Mouse (Mus musculus) forebrain, embryonic 16.5 days (tissue): ENCODE results near the gene Slc6a21. TPM values are rescaled to one million over a fixed set of nuclear protein-coding genes. Genes with fewer than 3 reads are reported as not detected.

Experiments
- ATAC-seq: fragments of 200-750 bp; cut with Nextera tagmentation; 2 replicates; pipeline ENCODE4 v1.8.0; 2017; ENCODE audit warnings: mild to moderate bottlenecking, moderate library complexity
- H3K27ac ChIP-seq: fragments of 300-500 bp; sonication (generic); 2 replicates; pipeline ENCODE4 v1.5.1; 2014; ENCODE audit warnings: low read length, control low read depth
- H3K27me3 ChIP-seq: fragments of 300-500 bp; sonication (generic); replicated peaks from 2 replicates; pipeline ENCODE4 v1.6.1; 2014; ENCODE audit warnings: low read length; ENCODE audit not compliant: control insufficient read depth, insufficient read depth
- H3K36me3 ChIP-seq: fragments of 300-500 bp; sonication (generic); 2 replicates; pipeline ENCODE4 v1.6.1; 2014; ENCODE audit not compliant: control insufficient read depth, insufficient read depth
- H3K4me1 ChIP-seq: fragments of 300-500 bp; sonication (generic); replicated peaks from 2 replicates; pipeline ENCODE4 v1.6.1; 2014; ENCODE audit warnings: low read length; ENCODE audit not compliant: control insufficient read depth, insufficient read depth
- H3K4me2 ChIP-seq: fragments of 300-500 bp; sonication (generic); 2 replicates; pipeline ENCODE4 v1.6.1; 2014; ENCODE audit warnings: mild to moderate bottlenecking, low read length, control low read depth
- H3K4me3 ChIP-seq: fragments of 300-500 bp; sonication (generic); replicated peaks from 2 replicates; pipeline ENCODE4 v1.5.1; 2014; ENCODE audit warnings: mild to moderate bottlenecking, low read length, control low read depth
- H3K9ac ChIP-seq: fragments of 300-500 bp; sonication (generic); replicated peaks from 2 replicates; pipeline ENCODE4 v1.6.1; 2014; ENCODE audit warnings: low read depth, low read length, control low read depth
- H3K9me3 ChIP-seq: fragments of 300-500 bp; sonication (generic); 2 replicates; pipeline ENCODE4 v1.6.1; 2016; ENCODE audit warnings: low read length; ENCODE audit not compliant: control insufficient read depth
- WGBS: fragments of 180-500 bp; shearing (Covaris S2); extraction: QIAGEN DNeasy Blood & Tissue Kit; methylation state at CpG from one replicate; pipeline ENCODE4 v1.1.7; 2014; 5-methylcytosine and 5-hydroxymethylcytosine counted together
- polyA plus RNA-seq: library from polyadenylated mRNA; unstranded; fragments of >200 nt; fragmentation: Nextera tagmentation; extraction: Ambion mirVana; gene quantifications from 2 replicates; pipeline ENCODE4 v1.2.1, GENCODE M21; 2015

Gene Slc6a21
- polyA plus RNA-seq, 1 experiment from 2014 or later = not detected

GRCm38 (mm10) chr7:45234333-45234841, 42.9 kb upstream of the Slc6a21 start:
- 9% methylated on average over 29 of the region's 29 CpGs for WGBS
- Histone ChIP-seq H3K36me3 (no peaks in the 10 kb centered on the region), H3K9ac (peak overlapping the region; percentile 38; the same call in 1 of the 2 replicates), H3K4me1 (peaks cover 23% of the 10 kb centered on the region), H3K9me3 (no peaks in the 10 kb centered on the region), H3K27me3 (peaks cover 11% of the 10 kb centered on the region; the same call in 1 of the 2 replicates), H3K27ac (peak overlapping the region; percentile 66), H3K4me3 (peak overlapping the region; percentile 2; the same call in 1 of the 2 replicates), H3K4me2 (peak overlapping the region; percentile 43)
- ATAC-seq = 0 out of 2 replicates have a peak, but pooled peaks have one; percentile 22

GRCm38 (mm10) chr7:45234922-45235571, 42.3 kb upstream of the Slc6a21 start:
- peak overlapping the region; percentile 38; the same call in 1 of the 2 replicates for H3K9ac ChIP-seq

GRCm38 (mm10) chr7:45235656-45236180, 41.6 kb upstream of the Slc6a21 start:
- peak overlapping the region; percentile 2; the same call in 1 of the 2 replicates for H3K4me3 ChIP-seq
- peak overlapping the region; percentile 43 for H3K4me2 ChIP-seq
- peak overlapping the region; percentile 5; the same call in 1 of the 2 replicates for H3K27ac ChIP-seq

More at GRCm38 (mm10) chr7:45234922-45235571, 42.3 kb upstream of the Slc6a21 start:
- Histone ChIP-seq H3K36me3 (no peaks in the 10 kb centered on the region), H3K4me2 (peak overlapping the region; percentile 43), H3K9me3 (no peaks in the 10 kb centered on the region), H3K4me3 (peak overlapping the region; percentile 2; the same call in 1 of the 2 replicates), H3K27ac (peak overlapping the region; percentile 5; the same call in 1 of the 2 replicates), H3K4me1 (peaks cover 23% of the 10 kb centered on the region), H3K27me3 (peaks cover 14% of the 10 kb centered on the region; the same call in 1 of the 2 replicates)
- 8% methylated on average over 21 of the region's 21 CpGs for WGBS
- peak; percentile 75 for ATAC-seq

GRCm38 (mm10) chr7:45237747-45238699, 39.3 kb upstream of the Slc6a21 start:
- Histone ChIP-seq H3K4me2 (no peak overlapping the region), H3K4me1 (peaks cover 30% of the 10 kb centered on the region), H3K27ac (no peak overlapping the region), H3K4me3 (no peak overlapping the region), H3K9ac (no peak overlapping the region), H3K36me3 (no peaks in the 10 kb centered on the region), H3K27me3 (peaks cover 18% of the 10 kb centered on the region), H3K9me3 (no peaks in the 10 kb centered on the region)
- no peak for ATAC-seq
- WGBS = 74% methylated on average over 17 of the region's 17 CpGs

More at GRCm38 (mm10) chr7:45235656-45236180, 41.6 kb upstream of the Slc6a21 start:
- Histone ChIP-seq H3K9me3 (no peaks in the 10 kb centered on the region), H3K9ac (peak overlapping the region; percentile 12; the same call in 1 of the 2 replicates), H3K4me1 (peaks cover 27% of the 10 kb centered on the region), H3K27me3 (peaks cover 14% of the 10 kb centered on the region), H3K36me3 (no peaks in the 10 kb centered on the region)
- WGBS = 33% methylated on average over 17 of the region's 17 CpGs
- ATAC-seq = no peak; the same call in 1 of the 2 replicates

- Histone ChIP-seq H3K4me2 (no peak within 1 kb of the TSS), H3K27ac (no peak within 1 kb of the TSS), H3K27me3 (peaks cover 18% of the 10 kb centered on the region), H3K9ac (no peak within 1 kb of the TSS), H3K4me3 (no peak within 1 kb of the TSS), H3K9me3 (no peaks in the 10 kb centered on the region), H3K36me3 (no peaks in the 10 kb centered on the region), H3K4me1 (peaks cover 23% of the 10 kb centered on the region)
- whole genome bisulfite sequencing = 45% methylated on average over 20 of the region's 20 CpGs
- no peak for ATAC-seq
These were observed 38.4 kb upstream of the Slc6a21 start, which contains the start of gene Cd37 for GRCm38 (mm10) chr7:45238723-45239496. Cd37 (minus strand) TSS chr7:45239115.

- H3K9me3 ChIP-seq = no peaks in the 10 kb centered on the region
- peaks cover 11% of the 10 kb centered on the region for H3K4me1 ChIP-seq
- no peak overlapping the region for H3K9ac ChIP-seq
- H3K27ac ChIP-seq = no peak overlapping the region
- no peak overlapping the region for H3K4me3 ChIP-seq
- no peak for ATAC-seq
- H3K27me3 ChIP-seq = peaks cover 18% of the 10 kb centered on the region
- no peaks in the 10 kb centered on the region for H3K36me3 ChIP-seq
- H3K4me2 ChIP-seq = peak overlapping the region; percentile 80
- 62% methylated on average over 7 of the region's 7 CpGs for WGBS
These were observed 37.2 kb upstream of the Slc6a21 start for GRCm38 (mm10) chr7:45240109-45240508.

GRCm38 (mm10) chr7:45240633-45241388, 36.5 kb upstream of the Slc6a21 start, which contains the start of gene Slc6a16:
Slc6a16 (plus strand) TSS chr7:45241085.
- Histone ChIP-seq H3K9ac (peak within 1 kb of the TSS; percentile 61), H3K9me3 (no peaks in the 10 kb centered on the region), H3K4me3 (peak within 1 kb of the TSS; percentile 47), H3K36me3 (no peaks in the 10 kb centered on the region), H3K27me3 (peaks cover 18% of the 10 kb centered on the region), H3K27ac (no peak within 1 kb of the TSS), H3K4me1 (peaks cover 10% of the 10 kb centered on the region), H3K4me2 (peak within 1 kb of the TSS; percentile 80)
- ATAC-seq = peak; percentile 62
- WGBS = 11% methylated on average over 53 of the region's 53 CpGs

GRCm38 (mm10) chr7:45241389-45241749, 35.9 kb upstream of the Slc6a21 start:
- no peak overlapping the region for H3K27ac ChIP-seq
- no peak overlapping the region for H3K9ac ChIP-seq
- peaks cover 10% of the 10 kb centered on the region for H3K4me1 ChIP-seq
- H3K27me3 ChIP-seq = peaks cover 18% of the 10 kb centered on the region
- H3K4me2 ChIP-seq = peak overlapping the region; percentile 80
- H3K9me3 ChIP-seq = no peaks in the 10 kb centered on the region
- peak overlapping the region; percentile 47 for H3K4me3 ChIP-seq
- 79% methylated on average over 6 of the region's 6 CpGs for WGBS
- no peaks in the 10 kb centered on the region for H3K36me3 ChIP-seq
- no peak for ATAC-seq
